Mouse (Mus musculus): ENCODE measurements at regions not wholly inside any gene's neighbourhood (a gene's known extent, or its start where the extent isn't known, plus 50 kb on each side); places are given as distances from the start of the nearest gene placed in this dataset.

GRCm38 (mm10) chr14:15142839-15143238 lies 295.9 kb downstream of the Lrrc3b start:
- H3K9me3 ChIP-seq (replicated peaks): no peaks in the 10 kb centered on the region
- WGBS: 84% methylated on average over 1 of the region's 1 CpGs
- no peaks in the 10 kb centered on the region for H3K4me1 ChIP-seq
- DNase-seq (ENCODE audit: low spot score): no peak
- H3K27me3 ChIP-seq (ENCODE audit: low read depth, poor library complexity, severe bottlenecking): no peaks in the 10 kb centered on the region
- no peak overlapping the region for H3K27ac ChIP-seq
- no peaks in the 10 kb centered on the region for H3K36me3 ChIP-seq
- no peak overlapping the region for H3K4me3 ChIP-seq

- H3K27me3 ChIP-seq (ENCODE audit: low read depth, poor library complexity, severe bottlenecking): no peaks in the 10 kb centered on the region
- no peak overlapping the region for H3K4me3 ChIP-seq
- 95% methylated on average over 1 of the region's 1 CpGs for WGBS
- H3K9me3 ChIP-seq (replicated peaks): no peaks in the 10 kb centered on the region
- H3K36me3 ChIP-seq: no peaks in the 10 kb centered on the region
- no peaks in the 10 kb centered on the region for H3K4me1 ChIP-seq
- DNase-seq (ENCODE audit: low spot score): no peak
- H3K27ac ChIP-seq: no peak overlapping the region
Observed at GRCm38 (mm10) chr14:15148516-15148915, 290.3 kb downstream of the Lrrc3b start.

Measured in limb, embryonic 10.5 days (tissue).